ENCODE assay signal across 8 mouse cellular contexts in genomic region chr1:57436954-57437353, GRCm38 (mm10). TPM values are rescaled to one million over a fixed set of nuclear protein-coding genes. Genes with fewer than 3 reads are reported as not detected.
DNase-seq lines count a peak whose midpoint lies in the region; ATAC-seq and TF ChIP-seq lines count a peak whose summit lies in the region.

No protein-coding gene starts in this region.

- 13% methylated on average over 9 of the region's 9 CpGs for WGBS in kidney, adult 2 months
- 34% methylated on average over 9 of the region's 9 CpGs for WGBS in heart, embryonic 10.5 days
- 16% methylated on average over 9 of the region's 9 CpGs for WGBS in midbrain, embryonic 15.5 days

- peak overlapping the region; percentile 43 for H3K4me2 ChIP-seq in midbrain, embryonic 15.5 days

- DNase-seq in kidney, adult 2 months: peak; percentile 22
- no peak for DNase-seq in kidney, postnatal 36 days
- peak; percentile 84 for DNase-seq in brain, embryonic 14.5 days (ENCODE audit: low read depth)
- peak; percentile 75 for DNase-seq in heart, embryonic 10.5 days (ENCODE audit: low spot score)
- DNase-seq in kidney, postnatal 4 days: peak; percentile 35 to 52

- no peaks in the 10 kb centered on the region for H3K9me3 ChIP-seq in heart, embryonic 10.5 days
- no peaks in the 10 kb centered on the region for H3K9me3 ChIP-seq in midbrain, embryonic 15.5 days

- H3K4me3 ChIP-seq in kidney, adult 2 months (ENCODE audit: insufficient read depth, low read depth, low read length): peak overlapping the region; percentile 31
- peak overlapping the region; percentile 22; the same call in 1 of the 2 replicates for H3K4me3 ChIP-seq in heart, embryonic 10.5 days
- H3K4me3 ChIP-seq in midbrain, embryonic 15.5 days: peak overlapping the region; percentile 14

- no peak overlapping the region for H3K9ac ChIP-seq in midbrain, embryonic 15.5 days

- peak overlapping the region; percentile 27; the same call in 1 of the 2 replicates for H3K27ac ChIP-seq in kidney, adult 2 months (ENCODE audit: insufficient read depth, low read depth, low read length)
- H3K27ac ChIP-seq in heart, embryonic 10.5 days: peak overlapping the region; percentile 69; the same call in 1 of the 2 replicates
- peak overlapping the region; percentile 19; the same call in 1 of the 2 replicates for H3K27ac ChIP-seq in midbrain, embryonic 15.5 days

- no peaks in the 10 kb centered on the region for H3K36me3 ChIP-seq in kidney, adult 2 months (ENCODE audit: control insufficient read depth, insufficient read depth, low read length)
- H3K36me3 ChIP-seq in heart, embryonic 10.5 days: no peaks in the 10 kb centered on the region
- H3K36me3 ChIP-seq in midbrain, embryonic 15.5 days (replicated peaks): no peaks in the 10 kb centered on the region

- peak; percentile 89 for ATAC-seq in midbrain, embryonic 15.5 days (replicated peaks)
- ATAC-seq in megakaryocyte, adult 5-6 weeks (ENCODE audit: poor library complexity, severe bottlenecking): no peak
- no peak for ATAC-seq in cerebellum, adult (ENCODE audit: insufficient number of reproducible peaks, low FRiP score, low TSS enrichment)

- no peak for TF ChIP-seq POLR2A in kidney, adult 2 months (IDR thresholded peaks at IDR 0.05; ENCODE audit: low read depth, low read length)
- no peak for TF ChIP-seq POLR2A in brain, embryonic 14.5 days (IDR thresholded peaks at IDR 0.05; ENCODE audit: borderline replicate concordance, extremely low read depth, insufficient read depth, insufficient read length, poor library complexity, severe bottlenecking)

- peaks cover 3% of the 10 kb centered on the region; the same call in 1 of the 2 replicates for H3K4me1 ChIP-seq in kidney, adult 2 months (ENCODE audit: control insufficient read depth, insufficient read depth, low read length)
- H3K4me1 ChIP-seq in heart, embryonic 10.5 days: peaks cover 16% of the 10 kb centered on the region; the same call in 1 of the 2 replicates
- H3K4me1 ChIP-seq in midbrain, embryonic 15.5 days: peaks cover 10% of the 10 kb centered on the region

- no peaks in the 10 kb centered on the region for H3K27me3 ChIP-seq in kidney, adult 2 months (replicated peaks; ENCODE audit: control insufficient read depth, insufficient read depth, low read length)
- H3K27me3 ChIP-seq in heart, embryonic 10.5 days (ENCODE audit: insufficient read depth, poor library complexity, severe bottlenecking): no peaks in the 10 kb centered on the region
- no peaks in the 10 kb centered on the region for H3K27me3 ChIP-seq in midbrain, embryonic 15.5 days (replicated peaks)

- no peak for TF ChIP-seq CTCF in kidney, adult 2 months (conservative IDR thresholded peaks at IDR 0.05; ENCODE audit: insufficient read depth, insufficient read length, low read depth, low read length)
- no peak for TF ChIP-seq CTCF in brain, embryonic 14.5 days (IDR thresholded peaks at IDR 0.05; ENCODE audit: borderline replicate concordance, extremely low read depth, insufficient read depth, insufficient read length)

RNA-seq across cellular contexts. Expression of gene Tyw5, which starts 30.1 kb away (rescaled TPM):
- polyA plus RNA-seq in kidney, adult 2 months (2012; rRNA removed): 4.6 TPM in 2 replicates
- polyA plus RNA-seq in brain, embryonic 14.5 days (2012; rRNA removed): 19.3 and 21.5 TPM in 2 replicates
- polyA plus RNA-seq in heart, embryonic 10.5 days (2016; fragmentation: Nextera tagmentation; extraction: Ambion mirVana): 25.2 and 27.9 TPM in 2 replicates
- 21.0 and 22.8 TPM in 2 replicates for polyA plus RNA-seq in midbrain, embryonic 15.5 days (2015; fragmentation: Nextera tagmentation; extraction: Ambion mirVana)
- total RNA-seq in megakaryocyte, adult 5-6 weeks (2015): 23.3 and 24.0 TPM in 2 replicates
- 12.0 and 28.7 TPM in 2 replicates for total RNA-seq in megakaryocyte, adult 5-6 weeks (2017)

RNA-seq across cellular contexts. Expression of gene Maip1, which starts 30.8 kb away (rescaled TPM):
- 6.0 and 7.3 TPM in 2 replicates for polyA plus RNA-seq in kidney, adult 2 months (2012; rRNA removed)
- 11.7 and 11.9 TPM in 2 replicates for polyA plus RNA-seq in brain, embryonic 14.5 days (2012; rRNA removed)
- polyA plus RNA-seq in heart, embryonic 10.5 days (2016; fragmentation: Nextera tagmentation; extraction: Ambion mirVana): 18.1 and 18.4 TPM in 2 replicates
- polyA plus RNA-seq in midbrain, embryonic 15.5 days (2015; fragmentation: Nextera tagmentation; extraction: Ambion mirVana): 17.1 and 17.5 TPM in 2 replicates
- 7.3 and 12.1 TPM in 2 replicates for total RNA-seq in megakaryocyte, adult 5-6 weeks (2015)
- 7.2 and 8.4 TPM in 2 replicates for total RNA-seq in megakaryocyte, adult 5-6 weeks (2017)

RNA-seq across cellular contexts. Expression of gene 1700066M21Rik, which starts 59.5 kb away (rescaled TPM):
- 2.8 and 15.2 TPM in 2 replicates for polyA plus RNA-seq in kidney, adult 2 months (2012; rRNA removed)
- polyA plus RNA-seq in brain, embryonic 14.5 days (2012; rRNA removed): 9.9 and 17.4 TPM in 2 replicates
- 8.5 and 8.9 TPM in 2 replicates for polyA plus RNA-seq in heart, embryonic 10.5 days (2016; fragmentation: Nextera tagmentation; extraction: Ambion mirVana)
- 16.8 and 17.3 TPM in 2 replicates for polyA plus RNA-seq in midbrain, embryonic 15.5 days (2015; fragmentation: Nextera tagmentation; extraction: Ambion mirVana)
- total RNA-seq in megakaryocyte, adult 5-6 weeks (2015): 22.5 and 23.5 TPM in 2 replicates
- 16.7 and 20.6 TPM in 2 replicates for total RNA-seq in megakaryocyte, adult 5-6 weeks (2017)

Comparison
In these comparisons a context has a peak if more than half of its experiments do, and no peak if none do; other contexts are left out.
1. DNase-seq: peak in kidney, adult 2 months (single experiment), brain, embryonic 14.5 days (single experiment), heart, embryonic 10.5 days (single experiment) and kidney, postnatal 4 days (2 of 2); none in kidney, postnatal 36 days (0 of 2).
2. H3K27ac ChIP-seq: peak in every context shown above with its lines; median percentile 69 in heart, embryonic 10.5 days; 27 in kidney, adult 2 months; 19 in midbrain, embryonic 15.5 days.
3. Peak in every context shown above with its lines, with median percentiles within 50 percentile points of each other: H3K4me3 ChIP-seq.